36 mouse cellular contexts compared by ENCODE assay signal in genomic region chr8:106462131-106462530, GRCm38 (mm10). TPM values are rescaled to one million over a fixed set of nuclear protein-coding genes. Genes with fewer than 3 reads are reported as not detected.
"Had no signal": no experiment of that assay in that cellular context is flagged by ENCODE, and none has a peak within 500 bp of the region (broad histone marks: within the 10 kb centered on the region; RNA-seq: fewer than 3 reads in every experiment).

No protein-coding gene starts in this region.

- H3K36me3 ChIP-seq: hindbrain, embryonic 10.5 days; hindbrain, embryonic 12.5 days; intestine, embryonic 15.5 days; limb, embryonic 13.5 days; limb, embryonic 15.5 days; liver, embryonic 15.5 days had no signal

- H3K4me2 ChIP-seq: hindbrain, embryonic 12.5 days; hindbrain, embryonic 14.5 days; intestine, embryonic 15.5 days; limb, embryonic 13.5 days; limb, embryonic 15.5 days; liver, embryonic 15.5 days had no signal

- H3K4me1 ChIP-seq: hindbrain, embryonic 12.5 days; intestine, embryonic 15.5 days; limb, embryonic 13.5 days; limb, embryonic 15.5 days; liver, embryonic 15.5 days had no signal

- H3K9ac ChIP-seq: hindbrain, embryonic 12.5 days; hindbrain, embryonic 14.5 days; intestine, embryonic 15.5 days; limb, embryonic 13.5 days; limb, embryonic 15.5 days; liver, embryonic 15.5 days had no signal

- H3K4me3 ChIP-seq: gastrocnemius, adult 2 months; hindbrain, embryonic 10.5 days; hindbrain, embryonic 12.5 days; intestine, embryonic 15.5 days; layer of hippocampus, adult 2 months; left cerebral cortex, adult 2 months; limb, embryonic 13.5 days; limb, embryonic 15.5 days; liver, embryonic 15.5 days had no signal

- H3K9me3 ChIP-seq: hindbrain, embryonic 12.5 days; intestine, embryonic 15.5 days; limb, embryonic 13.5 days; limb, embryonic 15.5 days; liver, embryonic 15.5 days had no signal

- H3K27ac ChIP-seq: gastrocnemius, adult 2 months; hindbrain, embryonic 12.5 days; hindbrain, embryonic 14.5 days; intestine, embryonic 15.5 days; layer of hippocampus, adult 2 months; left cerebral cortex, adult 2 months; limb, embryonic 13.5 days; limb, embryonic 15.5 days; liver, embryonic 15.5 days had no signal

- ATAC-seq: forebrain, embryonic 16.5 days; hindbrain, embryonic 16.5 days; inflammation-experienced regulatory T-cells, adult 6 months; intestine, embryonic 15.5 days; intestine, postnatal 0 days had no signal

- H3K27me3 ChIP-seq: hindbrain, embryonic 12.5 days; intestine, embryonic 15.5 days; limb, embryonic 13.5 days; limb, embryonic 15.5 days; liver, embryonic 15.5 days had no signal

- DNase-seq: gastrocnemius, adult 2 months; gastrocnemius, postnatal 10 days; gastrocnemius, postnatal 25 days; heart, postnatal 10 days; heart, postnatal 4 days; kidney, adult 18-20 months; kidney, adult 8-10 months; kidney, postnatal 10 days; kidney, postnatal 25 days; kidney, postnatal 4 days had no signal

RNA-seq across cellular contexts. Expression of gene 6030452D12Rik, which starts 38.2 kb away (rescaled TPM):
- total RNA-seq: gastrocnemius, adult 2 months; gastrocnemius, postnatal 10 days; gastrocnemius, postnatal 25 days; gastrocnemius, postnatal 4 days; granulocyte monocyte progenitor cell, adult 5-6 weeks; heart, postnatal 10 days; heart, postnatal 25 days; heart, postnatal 4 days; layer of hippocampus, adult 2 months; layer of hippocampus, postnatal 10 days; layer of hippocampus, postnatal 25 days; left cerebral cortex, adult 2 months; left cerebral cortex, postnatal 14 days; left cerebral cortex, postnatal 36 days had no signal
- polyA plus RNA-seq: forebrain, embryonic 16.5 days; frontal cortex, adult 2 months; heart, embryonic 14.5 days; heart, embryonic 16.5 days; hindbrain, embryonic 10.5 days; hindbrain, embryonic 12.5 days; hindbrain, embryonic 14.5 days; hindbrain, embryonic 16.5 days; inflammation-experienced regulatory T-cells, adult 6 months; intestine, embryonic 15.5 days; intestine, postnatal 0 days; kidney, embryonic 14.5 days; kidney, embryonic 16.5 days; limb, embryonic 11.5 days; limb, embryonic 13.5 days; limb, embryonic 15.5 days; liver, embryonic 15.5 days had no signal

RNA-seq across cellular contexts. Expression of gene Cdh3, which starts 48.6 kb away (rescaled TPM):
- total RNA-seq: granulocyte monocyte progenitor cell, adult 5-6 weeks; layer of hippocampus, adult 2 months had no signal
- polyA plus RNA-seq: inflammation-experienced regulatory T-cells, adult 6 months had no signal
